Mouse (Mus musculus) MEL-GATA-1-ER (cell line): Measurements from ENCODE around the gene Xdh.
"Not testable (repeated sequence)": the region's sequence is repeated elsewhere in the genome, so short reads cannot be mapped to it uniquely, and the experiment has no call there.

Source experiments
- DNase-seq: peaks from one replicate; pipeline ENCODE4 v3.0.0-alpha.2; 2012; ENCODE audit warnings: low read depth; ENCODE audit errors: extremely low read depth

Gene Xdh

DNA sequence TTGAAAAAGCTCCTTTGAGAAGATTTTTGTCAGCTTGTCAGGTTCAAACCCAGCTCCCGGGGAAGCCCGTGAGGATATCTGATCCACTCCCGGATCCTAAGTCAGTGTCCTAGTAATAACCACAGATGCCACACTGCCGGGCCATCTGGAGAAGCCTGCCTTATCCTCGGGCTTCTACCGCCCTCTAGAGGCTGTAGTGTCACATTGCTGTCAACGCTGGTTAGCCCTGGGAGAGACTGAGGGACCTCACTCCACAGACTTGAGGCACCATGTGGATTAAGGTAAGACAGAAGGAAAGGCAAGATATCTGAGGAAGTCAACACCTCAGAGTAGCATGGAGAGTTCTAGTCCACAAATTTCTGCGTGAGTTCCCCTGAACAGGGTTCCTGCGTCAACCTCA lies 67.8 kb downstream of the Xdh start:
- DNase-seq: peak; percentile 53

DNA sequence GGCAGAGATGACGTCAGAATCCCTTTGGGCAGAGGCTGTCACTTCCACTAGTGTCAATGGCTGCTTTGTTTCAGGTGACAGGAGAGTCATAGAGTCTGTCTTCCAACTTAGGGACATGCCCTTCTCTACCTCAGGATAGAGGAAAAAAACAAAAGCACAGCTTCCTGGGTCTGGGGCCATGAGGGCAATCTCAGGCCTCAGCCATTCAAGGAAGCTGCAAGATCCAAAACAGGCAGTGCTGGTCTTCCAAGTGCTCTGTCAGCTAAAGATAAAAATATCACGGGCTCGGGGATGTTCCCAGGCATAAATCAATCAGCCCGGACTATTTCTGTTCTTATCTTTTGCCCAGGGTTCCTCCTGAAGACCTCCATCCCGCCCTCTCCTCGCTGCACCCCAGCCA lies 68.7 kb downstream of the Xdh start:
- DNase-seq: no peak

DNA sequence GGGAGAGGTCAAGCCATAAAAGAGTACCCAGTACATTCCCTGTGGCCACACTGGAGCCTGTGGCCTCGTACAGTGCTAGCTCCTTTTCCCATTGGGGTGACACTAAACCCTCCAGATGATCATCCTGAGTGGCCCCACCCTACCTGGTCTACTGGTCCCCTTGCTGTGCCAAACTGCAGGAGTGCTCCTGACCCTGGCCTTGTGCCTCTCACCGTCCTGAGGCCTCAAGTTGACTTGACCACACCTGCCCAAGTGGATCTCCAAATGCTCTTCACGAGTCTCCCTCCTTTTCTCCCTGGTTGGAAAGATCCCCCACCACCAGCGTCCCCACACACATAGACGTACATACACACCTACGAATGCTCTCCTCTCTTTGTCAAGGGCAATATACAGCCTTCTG lies 69.7 kb downstream of the Xdh start:
- no peak for DNase-seq

DNA sequence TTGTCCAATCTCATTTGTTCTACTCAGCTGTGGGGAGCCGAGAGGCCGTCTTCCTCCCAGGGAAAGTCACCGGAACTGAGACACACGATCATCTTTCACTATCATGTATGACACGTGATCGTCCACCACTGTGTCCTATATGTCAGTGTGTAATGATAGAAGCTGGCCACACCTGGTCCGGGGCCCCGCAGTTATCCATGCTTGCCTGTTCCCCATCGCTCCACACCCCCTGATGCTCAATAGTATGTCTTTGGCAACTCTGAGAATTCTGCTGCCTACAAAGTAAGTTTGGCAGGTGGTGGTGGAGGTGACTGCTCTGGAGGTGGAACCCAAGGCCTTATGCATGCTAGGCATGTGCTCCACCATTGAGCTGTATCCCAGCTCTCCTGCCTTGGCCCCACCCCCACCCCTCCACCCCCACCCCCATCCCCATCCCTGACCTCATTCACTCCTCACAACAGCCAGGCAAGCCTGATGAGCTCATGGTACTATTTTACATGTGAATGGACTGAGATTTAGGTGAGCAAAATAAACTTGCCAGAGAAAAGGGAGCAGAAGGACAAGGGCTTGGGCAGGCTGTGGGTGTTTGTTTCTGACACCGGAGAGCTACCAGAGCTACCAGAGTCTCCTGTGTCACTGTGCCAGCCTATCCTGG lies 70.6 kb downstream of the Xdh start:
- DNase-seq: no peak

DNA sequence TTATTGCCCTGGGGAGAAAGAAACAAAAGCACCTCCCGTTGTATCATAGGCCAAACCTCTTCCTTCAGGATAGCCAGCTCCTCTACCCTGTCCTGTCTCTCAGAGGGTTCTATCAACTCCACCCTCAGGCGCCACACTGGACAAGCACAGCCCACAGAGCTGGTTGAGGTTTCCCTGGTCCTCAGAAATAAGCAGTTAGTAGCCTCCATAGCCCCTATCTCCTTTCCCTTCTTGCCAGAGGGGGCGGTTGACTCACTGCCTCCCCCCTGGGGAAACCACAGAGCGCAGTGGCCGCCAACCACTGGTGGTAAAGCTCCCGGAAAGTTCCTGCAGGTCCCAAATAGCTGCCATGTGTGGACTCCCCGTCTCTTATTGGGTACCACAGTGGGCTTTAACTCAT lies 74.3 kb downstream of the Xdh start:
- no peak for DNase-seq

DNA sequence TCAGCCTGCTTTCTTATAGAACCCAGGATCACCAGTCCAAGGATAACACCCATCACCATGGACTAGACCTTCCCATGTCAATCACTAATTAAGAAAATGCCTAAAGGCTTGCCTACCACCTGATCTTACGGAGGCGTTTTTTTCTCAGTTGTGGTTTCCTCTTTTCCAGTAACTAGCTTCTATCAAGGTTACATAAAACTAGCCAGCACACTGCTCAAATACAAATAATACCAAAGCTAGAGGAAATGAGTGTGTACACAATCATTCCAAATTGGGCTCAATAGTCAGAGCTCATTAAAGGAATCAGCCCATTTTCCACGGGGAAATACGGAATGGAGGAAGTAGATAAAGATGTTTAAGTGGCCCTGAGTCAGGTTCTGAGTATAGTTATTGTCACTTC lies 74.7 kb downstream of the Xdh start:
- DNase-seq: peak; percentile 31

DNA sequence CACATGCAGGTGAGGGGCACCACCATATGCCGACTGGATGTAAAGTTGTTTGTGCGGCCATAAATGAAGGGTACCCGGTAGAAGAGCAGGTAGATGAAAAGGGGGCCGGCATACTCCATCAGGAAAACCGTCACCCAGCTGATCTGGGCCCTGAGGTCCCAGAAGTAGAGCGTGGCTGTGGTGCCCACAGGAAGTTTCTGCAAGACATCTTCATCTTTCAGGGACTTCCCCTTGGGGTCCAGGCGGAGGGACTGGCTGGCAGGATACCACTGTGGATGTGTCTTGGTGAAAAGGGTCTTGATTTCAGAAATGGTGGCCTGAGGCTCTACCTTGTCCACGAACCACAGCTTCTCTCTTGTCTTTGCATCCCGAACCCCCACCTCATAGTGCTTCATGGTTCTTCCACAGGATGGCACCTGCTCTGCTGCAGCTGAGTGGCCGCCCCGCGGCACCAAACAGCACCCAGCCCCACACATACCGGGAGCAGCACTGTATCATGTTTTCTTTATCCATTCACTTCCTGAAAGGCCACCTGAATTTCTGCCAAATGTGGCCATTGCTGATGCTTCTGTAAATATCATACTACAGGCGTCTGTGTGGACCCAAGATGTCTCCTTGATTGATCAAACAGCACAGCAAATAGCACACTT lies 78.9 kb downstream of the Xdh start:
- DNase-seq: no peak

DNA sequence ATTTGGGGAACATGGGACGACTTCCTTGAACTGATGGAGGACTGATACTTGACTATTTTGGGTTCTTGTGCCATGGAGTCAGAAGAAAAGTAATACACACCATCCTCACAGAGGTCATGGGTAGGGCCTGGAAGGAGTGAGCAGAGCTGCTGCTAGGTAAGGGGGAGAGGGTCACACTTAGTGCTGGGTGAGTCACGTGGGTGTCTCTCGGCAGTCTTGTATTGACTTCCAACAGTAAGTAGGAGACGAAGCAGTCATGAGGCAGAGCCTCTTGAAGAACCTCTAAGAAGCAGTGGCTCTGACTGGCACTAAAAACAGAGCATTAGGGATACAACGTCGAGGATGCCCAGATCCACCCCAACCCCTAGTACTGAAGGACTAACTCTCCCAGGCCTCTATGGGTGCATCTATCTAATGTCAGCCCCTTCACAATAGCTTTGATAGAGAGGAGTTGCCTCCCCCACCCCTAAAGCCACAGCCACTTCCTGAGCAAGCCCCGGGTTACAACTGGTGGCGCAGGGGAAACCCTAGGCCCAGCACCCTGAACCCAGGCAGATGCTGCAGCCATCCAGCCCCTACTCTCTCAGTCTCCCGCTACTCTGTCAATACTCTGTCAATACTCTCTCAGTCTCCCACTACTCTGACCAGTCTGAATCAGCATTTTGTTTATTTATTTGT lies 80.8 kb downstream of the Xdh start:
- DNase-seq: no peak

DNA sequence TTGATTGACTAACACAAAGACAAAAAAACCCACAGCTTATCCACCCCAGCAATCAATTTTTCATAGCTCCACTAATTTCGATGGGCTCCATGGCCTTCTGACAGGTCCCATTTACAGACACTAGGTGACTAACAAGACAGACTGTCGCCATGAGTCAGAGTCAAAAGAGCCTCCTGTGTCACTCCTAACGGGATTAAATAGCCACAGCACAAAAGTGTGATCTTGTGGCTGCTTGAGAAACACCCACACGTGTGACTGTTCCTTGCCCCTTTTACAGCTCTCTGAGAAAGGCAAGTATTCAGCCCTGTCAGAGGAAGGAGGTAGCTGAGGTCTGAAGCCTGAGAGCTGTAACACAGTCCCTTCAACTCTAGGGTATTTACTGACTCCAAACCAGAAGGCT lies 96.3 kb downstream of the Xdh start:
- no peak for DNase-seq

DNA sequence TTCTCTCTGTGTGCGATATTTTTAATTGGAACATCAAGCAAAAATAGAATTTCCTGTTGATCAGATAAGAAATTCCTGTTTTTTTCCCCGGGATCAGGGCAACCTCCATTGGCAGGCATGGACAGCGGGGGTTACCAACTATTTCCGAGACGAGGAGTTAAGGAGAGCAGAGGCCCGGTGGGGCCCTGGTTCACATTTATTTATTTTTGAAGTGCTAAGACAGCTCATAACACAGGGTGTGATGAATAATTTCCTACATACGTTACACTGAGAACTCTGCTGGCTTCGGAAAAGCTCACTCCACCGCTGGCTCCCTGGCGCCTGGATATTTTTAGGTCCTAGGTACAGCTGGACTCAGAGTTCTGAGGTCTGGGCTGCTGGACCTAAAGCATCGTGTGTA lies 97.0 kb downstream of the Xdh start:
- DNase-seq: no peak

DNA sequence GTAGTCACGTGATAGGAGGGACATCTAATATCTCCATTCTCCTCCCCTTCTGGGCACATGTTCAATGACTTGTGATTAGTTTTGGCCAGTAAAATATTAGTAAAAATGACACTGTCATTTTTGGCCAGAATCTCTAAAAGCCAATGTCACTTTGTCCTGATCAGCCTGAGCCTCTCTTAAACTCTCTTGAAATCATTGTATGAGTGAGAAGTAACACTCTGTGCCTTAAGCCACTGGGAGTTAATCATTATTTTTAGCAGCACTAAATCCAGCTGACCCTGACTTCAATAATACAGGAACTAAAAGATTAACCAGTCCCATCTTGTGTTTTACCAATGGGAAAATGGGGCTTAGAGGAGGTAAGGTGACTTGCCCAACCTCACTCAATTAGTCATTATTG lies 102.6 kb downstream of the Xdh start:
- DNase-seq: no peak

DNA sequence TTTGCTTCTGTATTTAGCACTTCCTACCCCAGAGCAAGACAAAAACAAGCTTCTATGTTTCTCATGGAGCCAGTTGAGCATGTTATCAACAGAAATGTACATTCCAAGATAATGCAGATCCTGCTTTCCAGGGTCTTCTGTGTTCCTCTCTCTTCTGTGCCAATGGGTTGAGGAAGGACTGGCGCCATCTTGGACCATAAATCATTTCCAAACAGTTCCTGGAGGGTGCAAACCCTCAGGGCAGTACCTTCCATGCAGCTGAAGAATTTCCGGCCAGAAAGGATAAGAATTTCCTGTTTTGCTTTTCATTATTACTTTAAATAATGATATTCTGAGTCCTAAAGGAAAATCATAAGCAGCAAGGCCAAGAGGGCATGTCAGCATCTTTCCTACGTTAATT lies 104.4 kb downstream of the Xdh start:
- no peak for DNase-seq

DNA sequence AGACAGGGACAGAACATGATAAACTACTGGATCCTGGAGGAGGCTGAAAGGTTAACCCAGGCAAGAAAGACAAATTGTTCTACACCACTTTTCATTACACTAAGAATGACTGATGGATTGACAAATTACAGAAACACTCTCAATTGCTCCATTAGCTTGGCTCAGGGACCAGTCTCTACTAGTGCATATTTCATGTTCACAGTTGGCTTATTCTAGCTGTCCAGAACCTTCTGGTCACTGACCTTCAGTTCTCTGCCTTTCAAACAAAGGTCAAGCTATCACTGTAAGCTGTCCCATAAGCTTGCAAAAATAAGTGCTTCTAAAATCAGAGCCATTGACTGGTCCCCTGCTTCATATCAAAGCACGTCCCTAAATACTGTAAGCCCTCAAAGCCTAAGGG lies 107.0 kb downstream of the Xdh start:
- no peak for DNase-seq

DNA sequence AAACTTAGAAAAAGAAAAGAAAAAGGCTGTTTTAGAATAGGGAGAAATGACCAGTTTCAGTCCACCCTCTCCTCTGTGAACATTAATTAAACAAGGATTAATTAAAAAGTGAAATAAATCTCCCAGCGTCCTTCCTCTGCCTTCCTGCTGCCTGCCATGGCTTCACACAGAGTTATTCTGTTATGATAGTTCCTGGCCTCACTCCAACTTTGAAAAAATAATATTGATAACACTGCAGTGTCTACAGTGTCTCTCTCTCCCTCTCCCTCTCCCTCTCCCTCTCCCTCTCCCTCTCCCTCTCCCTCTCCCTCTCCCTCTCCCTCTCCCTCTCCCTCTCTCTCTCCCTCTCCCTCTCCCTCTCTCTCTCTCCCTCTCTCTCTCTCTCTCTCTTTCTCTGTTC lies 110.1 kb downstream of the Xdh start:
- not testable (repeated sequence) for DNase-seq

DNA sequence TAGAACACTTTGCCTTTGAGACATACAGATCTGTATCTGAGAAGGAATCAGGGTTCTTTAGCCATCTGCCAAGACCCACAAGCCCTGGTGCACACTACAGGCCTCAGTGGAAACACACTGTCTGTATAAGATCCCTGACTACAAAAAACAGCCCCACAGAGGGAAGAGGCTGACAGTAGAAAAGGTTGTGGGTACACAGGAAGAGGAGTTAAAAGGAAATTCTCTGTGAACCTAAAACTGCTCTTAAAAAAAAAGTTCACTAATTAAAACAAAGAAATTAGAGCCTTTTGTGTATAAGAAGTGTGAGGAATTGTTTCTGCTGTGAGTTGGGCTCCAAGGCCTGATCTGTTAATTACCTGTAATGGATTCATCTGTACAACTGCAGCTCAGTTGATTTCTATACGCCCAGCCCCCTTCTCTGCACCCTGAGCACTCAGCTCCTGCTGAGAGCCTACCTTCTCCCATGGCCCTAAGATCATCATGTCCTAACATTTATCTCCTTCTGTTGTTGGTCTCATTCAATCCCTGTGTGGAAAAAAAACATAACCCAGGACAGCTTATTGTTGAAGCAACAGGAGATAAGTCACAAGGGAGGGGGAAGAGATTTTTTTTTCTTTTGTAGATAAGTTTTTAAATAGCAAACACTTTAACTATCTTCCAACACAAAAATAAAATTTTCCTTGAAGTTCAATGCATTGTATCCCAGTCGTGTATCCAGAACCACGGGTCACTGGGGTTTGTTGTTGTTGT lies 110.7 kb downstream of the Xdh start:
- no peak for DNase-seq

DNA sequence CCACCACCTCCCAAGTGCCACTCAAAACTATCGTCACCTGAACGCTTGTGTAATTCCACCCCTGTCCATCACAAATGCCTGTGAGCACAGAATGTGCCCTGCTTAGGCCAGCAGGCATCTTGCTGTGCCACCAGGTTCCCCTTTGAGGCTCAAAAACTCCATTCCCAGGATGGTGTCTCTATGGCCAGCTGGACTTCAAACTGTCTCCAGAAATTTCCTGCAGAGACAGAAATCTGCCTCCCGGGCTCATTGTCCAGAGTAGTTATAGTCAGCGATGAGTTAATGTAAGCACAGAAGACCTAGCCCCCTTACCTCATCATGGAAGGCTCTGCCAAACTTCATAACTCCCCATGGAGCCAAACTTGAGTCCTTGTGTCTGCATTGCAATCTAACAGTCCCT lies 112.8 kb downstream of the Xdh start:
- no peak for DNase-seq

DNA sequence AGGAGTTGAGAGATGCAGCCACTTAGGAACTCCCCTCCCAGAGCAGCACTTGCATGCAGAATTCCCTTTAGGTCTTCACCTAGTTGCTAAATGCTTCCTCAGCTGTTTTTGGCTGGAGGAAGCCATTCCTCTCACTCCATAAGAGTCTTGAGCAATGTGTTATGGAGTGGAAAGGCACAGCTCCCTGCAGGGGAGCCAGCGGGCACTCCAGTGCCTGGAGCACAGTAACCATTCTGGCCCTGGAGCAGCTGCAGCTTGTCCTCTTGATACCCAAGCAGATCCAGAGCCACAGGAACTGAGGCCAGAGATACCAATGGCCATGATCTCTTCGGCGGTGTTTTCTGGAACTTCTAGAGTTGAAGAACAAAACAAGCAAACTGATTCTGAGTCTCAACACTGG lies 113.4 kb downstream of the Xdh start:
- no peak for DNase-seq
